Mouse (Mus musculus) R1 (cell line): ENCODE measurements around the gene Trappc2l.
"Not testable (repeated sequence)": the region's sequence is repeated elsewhere in the genome, so short reads cannot be mapped to it uniquely, and the experiment has no call there.

Source experiments
- DNase-seq: peaks from one replicate; pipeline ENCODE4 v3.0.0-alpha.2; 2018; ENCODE audit warnings: low read depth, low spot score

The Trappc2l gene

GRCm38 (mm10) chr8:122624653-122625052, 13.2 kb downstream of the Trappc2l start:
- no peak for DNase-seq

GRCm38 (mm10) chr8:122625811-122626210, 14.4 kb downstream of the Trappc2l start:
- DNase-seq: no peak

- no peak for DNase-seq
Observed at GRCm38 (mm10) chr8:122626896-122627295, 15.5 kb downstream of the Trappc2l start.

- no peak for DNase-seq
Observed at GRCm38 (mm10) chr8:122629388-122629787, 17.9 kb downstream of the Trappc2l start.

- DNase-seq: no peak
Observed at GRCm38 (mm10) chr8:122630696-122631095, 19.3 kb downstream of the Trappc2l start.

GRCm38 (mm10) chr8:122632134-122632533, 20.7 kb downstream of the Trappc2l start:
- DNase-seq: not testable (repeated sequence)

- no peak for DNase-seq
Observed at GRCm38 (mm10) chr8:122633205-122633604, 21.8 kb downstream of the Trappc2l start.

GRCm38 (mm10) chr8:122635878-122636802, 24.7 kb downstream of the Trappc2l start:
- DNase-seq: no peak

- DNase-seq: no peak
Observed at GRCm38 (mm10) chr8:122636803-122637175, 25.3 kb downstream of the Trappc2l start.

- no peak for DNase-seq
Observed at GRCm38 (mm10) chr8:122637230-122637629, 25.8 kb downstream of the Trappc2l start.

GRCm38 (mm10) chr8:122638601-122639000, 27.2 kb downstream of the Trappc2l start:
- no peak for DNase-seq

GRCm38 (mm10) chr8:122639521-122640248, 28.2 kb downstream of the Trappc2l start:
- no peak for DNase-seq

GRCm38 (mm10) chr8:122640825-122641224, 29.4 kb downstream of the Trappc2l start:
- no peak for DNase-seq

- DNase-seq: no peak
Observed at GRCm38 (mm10) chr8:122641406-122641805, 30.0 kb downstream of the Trappc2l start.

- no peak for DNase-seq
Observed at GRCm38 (mm10) chr8:122642071-122642470, 30.6 kb downstream of the Trappc2l start.

GRCm38 (mm10) chr8:122644175-122644954, 32.9 kb downstream of the Trappc2l start:
- no peak for DNase-seq

- no peak for DNase-seq
Observed at GRCm38 (mm10) chr8:122646337-122646736, 34.9 kb downstream of the Trappc2l start.

- no peak for DNase-seq
Observed at GRCm38 (mm10) chr8:122648192-122648970, 36.9 kb downstream of the Trappc2l start.

- DNase-seq: no peak
Observed at GRCm38 (mm10) chr8:122651326-122651921, 40.0 kb downstream of the Trappc2l start.

GRCm38 (mm10) chr8:122652643-122653042, 41.2 kb downstream of the Trappc2l start:
- DNase-seq: no peak

- no peak for DNase-seq
Observed at GRCm38 (mm10) chr8:122654768-122655167, 43.3 kb downstream of the Trappc2l start.
